Mouse (Mus musculus) embryonic fibroblast, embryonic 13.5 days (primary cell): ENCODE data around the gene Kdm5b. TPM values are rescaled to one million over a fixed set of nuclear protein-coding genes. Genes with fewer than 3 reads are reported as not detected.

ENCODE experiments used
- H3K27ac ChIP-seq: 2 replicates; pipeline ENCODE4 v1.5.1; 2012; ENCODE audit warnings: low read length, control low read depth, inconsistent platforms; ENCODE audit not compliant: insufficient read depth
- H3K4me1 ChIP-seq: 2 replicates; pipeline ENCODE4 v1.6.1; 2011; ENCODE audit warnings: low read length; ENCODE audit not compliant: control insufficient read depth, insufficient read depth
- H3K4me3 ChIP-seq: 2 replicates; pipeline ENCODE4 v1.5.1; 2011; ENCODE audit warnings: mild to moderate bottlenecking, control low read depth, low read length; ENCODE audit not compliant: insufficient read depth
- CTCF ChIP-seq: IDR thresholded peaks from 2 replicates; pipeline ENCODE4 v1.5.1; 2011; ENCODE audit warnings: mild to moderate bottlenecking, control low read depth, low read length, moderate library complexity, borderline replicate concordance; ENCODE audit not compliant: insufficient read depth
- POLR2A ChIP-seq: IDR thresholded peaks from 2 replicates; pipeline ENCODE4 v1.6.1; 2011; ENCODE audit warnings: low read depth, mild to moderate bottlenecking, control low read depth, low read length, moderate library complexity
- polyA plus RNA-seq: library from polyadenylated mRNA; stranded (reverse); fragments of >200 nt; gene quantifications from 2 replicates; pipeline ENCODE4 v1.2.4, GENCODE M21; 2011; ENCODE audit warnings: low read depth; ENCODE audit not compliant: missing spikeins, insufficient read length

Gene Kdm5b
- polyA plus RNA-seq, 1 experiment, result 71.7 TPM

- Histone ChIP-seq H3K4me1 (no peaks in the 10 kb centered on the region), H3K27ac (no peak overlapping the region), H3K4me3 (no peak overlapping the region)
- TF ChIP-seq CTCF (no peak), POLR2A (no peak)
Measured at GRCm38 (mm10) chr1:134609172-134609571, 49.2 kb downstream of the Kdm5b start.

GRCm38 (mm10) chr1:134614554-134614953 lies 54.6 kb downstream of the Kdm5b start:
- Histone ChIP-seq H3K27ac (no peak overlapping the region), H3K4me3 (no peak overlapping the region), H3K4me1 (no peaks in the 10 kb centered on the region)
- TF ChIP-seq POLR2A, result no peak
- TF ChIP-seq CTCF, result no peak

- no peak overlapping the region for H3K4me3 ChIP-seq
- no peak overlapping the region for H3K27ac ChIP-seq
- no peaks in the 10 kb centered on the region for H3K4me1 ChIP-seq
- no peak for TF ChIP-seq CTCF
- TF ChIP-seq POLR2A, result no peak
Measured at GRCm38 (mm10) chr1:134614988-134615387, 55.0 kb downstream of the Kdm5b start.

- Histone ChIP-seq H3K4me1 (no peaks in the 10 kb centered on the region), H3K27ac (no peak overlapping the region)
- TF ChIP-seq CTCF (no peak), POLR2A (no peak)
Measured at GRCm38 (mm10) chr1:134617656-134618055, 57.7 kb downstream of the Kdm5b start.

GRCm38 (mm10) chr1:134625325-134625724 lies 65.4 kb downstream of the Kdm5b start:
- H3K4me3 ChIP-seq, result no peak overlapping the region
- TF ChIP-seq POLR2A (no peak), CTCF (no peak)
- no peaks in the 10 kb centered on the region for H3K4me1 ChIP-seq
- H3K27ac ChIP-seq, result no peak overlapping the region

More at GRCm38 (mm10) chr1:134617656-134618055, 57.7 kb downstream of the Kdm5b start:
- H3K4me3 ChIP-seq, result no peak overlapping the region

DNA sequence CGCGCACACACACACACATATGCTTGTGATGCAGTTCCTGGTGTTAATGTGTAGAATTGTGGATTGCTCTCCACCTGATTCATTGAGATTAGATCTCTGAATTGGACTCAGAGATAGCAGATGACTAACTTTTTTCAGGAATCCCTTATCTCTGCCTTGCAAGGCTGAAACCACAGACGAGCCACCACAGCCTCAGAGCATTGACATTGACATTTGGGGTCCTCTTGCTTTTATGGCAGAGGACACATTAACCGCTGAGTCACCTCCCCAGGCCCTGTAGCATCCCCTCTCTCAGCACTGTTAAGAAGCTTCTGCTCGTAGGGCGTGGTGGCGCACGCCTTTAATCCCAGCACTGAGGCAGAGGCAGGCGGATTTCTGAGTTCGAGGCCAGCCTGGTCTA lies 69.5 kb downstream of the Kdm5b start:
- no peak overlapping the region for H3K4me3 ChIP-seq
- H3K27ac ChIP-seq, result no peak overlapping the region
- TF ChIP-seq POLR2A (no peak), CTCF (no peak)
- no peaks in the 10 kb centered on the region for H3K4me1 ChIP-seq

GRCm38 (mm10) chr1:134634296-134634695 lies 74.3 kb downstream of the Kdm5b start:
- H3K27ac ChIP-seq, result no peak overlapping the region
- no peak overlapping the region for H3K4me3 ChIP-seq
- no peaks in the 10 kb centered on the region for H3K4me1 ChIP-seq
- TF ChIP-seq CTCF (no peak), POLR2A (no peak)

DNA sequence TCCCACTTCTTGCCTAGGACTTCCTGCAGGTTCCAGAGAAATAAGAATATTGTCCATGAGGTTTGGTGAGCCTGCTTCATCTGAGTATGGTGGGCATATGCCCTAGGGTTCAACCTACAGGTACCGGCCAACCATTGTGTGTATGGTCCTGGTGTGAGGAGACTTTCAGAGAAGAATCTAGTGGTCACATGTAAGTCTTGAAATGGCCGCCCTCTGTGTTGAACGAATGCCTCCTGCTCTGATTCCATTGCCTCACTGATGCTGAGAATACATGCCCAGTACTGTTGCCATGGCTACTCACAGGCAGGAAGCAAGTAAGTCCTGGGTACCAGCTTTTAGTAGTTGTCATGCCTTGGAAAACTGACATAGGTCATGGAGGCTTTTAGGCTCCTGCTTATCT lies 76.3 kb downstream of the Kdm5b start:
- TF ChIP-seq CTCF (no peak), POLR2A (no peak)
- no peaks in the 10 kb centered on the region for H3K4me1 ChIP-seq
- no peak overlapping the region for H3K4me3 ChIP-seq
- H3K27ac ChIP-seq, result no peak overlapping the region

- Histone ChIP-seq H3K4me3 (no peak overlapping the region), H3K27ac (no peak overlapping the region), H3K4me1 (no peaks in the 10 kb centered on the region)
- no peak for TF ChIP-seq CTCF
- TF ChIP-seq POLR2A, result no peak
Measured at GRCm38 (mm10) chr1:134636684-134637083, 76.7 kb downstream of the Kdm5b start.

- H3K4me1 ChIP-seq, result no peaks in the 10 kb centered on the region
- no peak overlapping the region for H3K4me3 ChIP-seq
- TF ChIP-seq POLR2A (no peak), CTCF (no peak)
- no peak overlapping the region for H3K27ac ChIP-seq
Measured at GRCm38 (mm10) chr1:134638041-134638440, 78.1 kb downstream of the Kdm5b start.

DNA sequence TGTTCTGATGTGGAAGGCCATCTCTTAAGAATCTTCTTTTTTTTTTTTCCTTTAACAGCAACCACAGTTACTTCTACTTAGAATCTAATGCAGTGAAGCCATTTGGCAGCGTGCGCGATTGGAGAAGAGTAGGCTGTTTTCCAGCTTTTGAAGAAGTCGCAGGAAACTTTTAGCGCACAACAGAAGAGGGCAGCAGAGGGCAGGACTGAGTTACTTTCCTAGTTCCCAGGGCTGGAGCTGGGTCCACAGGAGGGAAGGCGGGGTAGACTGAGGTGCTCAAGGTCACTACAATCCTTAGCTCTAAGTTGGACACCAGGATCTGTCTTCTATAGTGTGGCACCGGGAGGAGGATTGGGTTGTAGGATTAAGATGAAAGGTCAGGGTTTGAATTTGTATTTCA lies 78.6 kb downstream of the Kdm5b start:
- TF ChIP-seq POLR2A (no peak), CTCF (0 out of 2 replicates have a peak, but pooled peaks have one; percentile 18)
- no peak overlapping the region for H3K4me3 ChIP-seq
- no peaks in the 10 kb centered on the region for H3K4me1 ChIP-seq
- H3K27ac ChIP-seq, result no peak overlapping the region
